Mouse (Mus musculus) right cerebral cortex, postnatal 4 days (tissue): ENCODE data around the gene Lzts2.

ENCODE experiments used
- DNase-seq: peaks from one replicate; pipeline ENCODE4 v3.0.0-alpha.2; 2022

Gene Lzts2

GRCm38 (mm10) chr19:45014335-45014971, at the start of gene Lzts2:
Gene Lzts2 (plus strand): TSS chr19:45014414.
- no peak for DNase-seq

GRCm38 (mm10) chr19:44965978-44966377, 48.2 kb upstream of the Lzts2 start:
- no peak for DNase-seq

GRCm38 (mm10) chr19:44968329-44968728, 45.9 kb upstream of the Lzts2 start:
- no peak for DNase-seq

- DNase-seq = no peak
Measured at GRCm38 (mm10) chr19:44976636-44977035, 37.6 kb upstream of the Lzts2 start.

GRCm38 (mm10) chr19:44977148-44977547, 37.1 kb upstream of the Lzts2 start:
- no peak for DNase-seq

GRCm38 (mm10) chr19:44980787-44981186, 33.4 kb upstream of the Lzts2 start:
- DNase-seq = no peak

- DNase-seq = no peak
Measured at GRCm38 (mm10) chr19:44982477-44983115, 31.6 kb upstream of the Lzts2 start.

GRCm38 (mm10) chr19:44983366-44983765, 30.8 kb upstream of the Lzts2 start:
- no peak for DNase-seq

GRCm38 (mm10) chr19:44984420-44984819, 29.8 kb upstream of the Lzts2 start:
- DNase-seq = no peak

GRCm38 (mm10) chr19:44985159-44985988, 28.8 kb upstream of the Lzts2 start:
- DNase-seq = no peak

- DNase-seq = no peak
Measured at GRCm38 (mm10) chr19:44987004-44987403, 27.2 kb upstream of the Lzts2 start.

GRCm38 (mm10) chr19:44987851-44988250, 26.4 kb upstream of the Lzts2 start:
- DNase-seq = no peak

GRCm38 (mm10) chr19:44988321-44988720, 25.9 kb upstream of the Lzts2 start:
- DNase-seq = no peak

GRCm38 (mm10) chr19:44988831-44989566, 25.2 kb upstream of the Lzts2 start, which contains the start of gene Sema4g:
Gene Sema4g (plus strand): TSS chr19:44989101.
- peak; percentile 79 for DNase-seq

- DNase-seq = no peak
Measured at GRCm38 (mm10) chr19:44989567-44990495, 24.4 kb upstream of the Lzts2 start.

GRCm38 (mm10) chr19:44991031-44991430, 23.2 kb upstream of the Lzts2 start:
- no peak for DNase-seq

GRCm38 (mm10) chr19:44992246-44992645, 22.0 kb upstream of the Lzts2 start:
- no peak for DNase-seq

GRCm38 (mm10) chr19:44992712-44993111, 21.5 kb upstream of the Lzts2 start:
- no peak for DNase-seq

- DNase-seq = no peak
Measured at GRCm38 (mm10) chr19:44997786-44998185, 16.4 kb upstream of the Lzts2 start.

GRCm38 (mm10) chr19:44999647-45000046, 14.6 kb upstream of the Lzts2 start:
- no peak for DNase-seq

GRCm38 (mm10) chr19:45002301-45002700, 11.9 kb upstream of the Lzts2 start:
- no peak for DNase-seq
